Mouse (Mus musculus) ovary, postnatal 36 days (tissue): ENCODE measurements around the gene Rasgef1a.

Experiments used
- DNase-seq: peaks from one replicate; pipeline ENCODE4 v3.0.0; 2022; ENCODE audit warnings: low spot score, mixed read lengths

Gene Rasgef1a

DNA sequence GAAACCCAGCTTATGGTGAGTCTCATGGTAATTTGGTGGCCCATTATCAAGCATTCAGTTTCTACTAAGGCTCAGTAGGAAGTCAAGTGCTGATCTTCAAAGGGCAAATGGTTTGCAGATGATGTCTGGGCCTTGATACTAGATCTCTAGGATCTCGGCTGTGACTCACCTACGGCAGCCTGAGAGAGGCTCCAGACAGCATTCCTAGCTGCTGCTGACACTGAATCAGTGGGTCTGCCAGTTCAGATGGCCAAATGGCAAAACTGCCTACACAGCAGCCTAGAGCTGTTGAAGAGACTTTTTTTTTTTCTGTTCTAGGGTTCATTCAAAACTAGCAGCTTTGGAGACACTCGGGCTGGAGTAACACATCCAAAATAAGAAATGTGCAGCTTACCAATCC is 15.8 kb downstream of the Rasgef1a start:
- DNase-seq = no peak

DNA sequence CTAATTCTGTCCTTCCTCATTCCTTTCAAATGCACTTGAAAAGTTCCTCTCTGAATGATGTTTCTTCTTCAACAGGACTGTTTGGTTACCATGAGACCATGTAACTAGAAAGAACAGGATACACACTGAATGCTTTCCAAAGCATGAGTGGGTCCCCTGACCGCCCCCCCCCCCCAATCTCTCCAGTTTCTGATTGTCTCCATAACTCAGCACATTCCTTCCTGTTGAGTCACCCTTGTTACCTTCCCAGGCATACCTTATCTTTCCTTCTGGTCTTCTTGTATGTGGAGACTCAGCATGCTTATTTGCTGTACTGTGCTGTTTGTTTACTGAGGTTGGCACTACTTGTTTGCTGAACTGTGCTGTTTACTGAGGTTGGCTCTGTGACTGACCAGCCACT is 20.2 kb downstream of the Rasgef1a start:
- DNase-seq = no peak

DNA sequence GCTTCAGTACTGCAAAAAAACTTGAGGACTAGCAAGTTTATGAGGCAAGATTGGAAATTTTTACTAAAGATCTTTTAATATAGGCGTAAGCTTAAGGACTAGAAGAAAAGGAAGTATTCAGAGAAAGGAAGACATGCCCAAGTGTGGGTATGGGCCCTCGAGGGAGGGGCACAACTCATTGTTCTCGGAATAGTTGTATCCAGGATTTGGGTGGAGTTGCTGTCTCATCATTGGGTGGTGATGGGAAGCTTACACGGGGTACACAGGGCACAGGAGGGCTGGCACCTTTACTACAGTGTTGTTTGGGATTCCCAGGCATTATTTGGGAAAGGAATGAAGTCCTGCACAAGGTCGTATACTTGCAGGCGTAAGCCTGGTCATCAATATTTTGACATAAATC is 24.4 kb downstream of the Rasgef1a start:
- DNase-seq = no peak

DNA sequence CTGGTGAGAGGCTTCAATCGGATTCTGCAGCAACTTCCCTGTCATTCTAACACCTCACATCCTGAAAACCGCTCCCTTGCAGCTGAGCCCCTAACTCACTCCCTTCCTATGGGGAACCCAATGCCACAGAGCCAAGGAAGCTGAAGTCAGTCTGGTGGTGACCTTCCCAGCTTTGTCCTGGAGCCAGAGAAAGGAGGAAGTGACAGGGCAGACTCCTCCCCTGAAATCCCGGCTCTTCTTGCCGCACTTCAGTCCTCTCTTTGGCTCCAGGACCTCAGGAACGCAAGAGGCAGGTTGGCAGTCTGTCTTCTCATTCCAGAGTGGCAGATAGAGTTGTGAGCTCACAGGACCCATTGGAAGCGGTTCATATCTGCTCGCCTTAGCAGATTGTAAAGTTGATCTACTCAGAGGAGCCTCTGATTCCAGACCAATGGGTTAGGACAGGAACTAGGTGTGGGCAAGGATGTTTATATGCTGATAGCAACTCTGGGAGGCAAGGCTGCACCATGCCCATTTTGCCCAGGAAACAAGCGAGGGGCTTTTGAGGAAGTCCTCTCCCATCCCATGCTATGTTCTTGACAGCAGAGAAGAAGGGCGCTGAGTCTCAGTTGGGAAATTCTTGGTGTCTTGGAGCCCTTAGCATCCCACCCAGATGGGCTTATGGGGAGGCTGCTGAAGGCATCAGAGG is 25.0 kb downstream of the Rasgef1a start:
- no peak for DNase-seq

DNA sequence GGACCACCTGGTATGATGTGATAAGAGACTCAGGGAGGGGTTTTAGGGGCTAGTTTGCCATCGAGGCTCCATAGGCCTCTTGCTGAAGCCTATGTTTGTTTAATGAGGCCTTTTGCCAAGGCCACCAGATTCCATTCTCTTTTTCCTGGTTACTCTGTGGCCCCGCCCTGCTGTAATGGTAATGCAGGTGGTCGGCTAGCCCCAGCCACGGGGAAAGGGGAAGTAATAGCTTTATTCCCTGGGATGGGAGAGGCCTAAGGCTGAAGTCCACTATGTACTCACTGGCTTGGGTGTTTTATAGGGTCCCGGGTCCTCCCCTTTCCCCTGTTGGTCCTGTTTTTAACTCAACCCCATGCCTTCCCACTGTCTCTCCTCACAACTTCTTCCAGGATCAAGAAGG is 25.6 kb downstream of the Rasgef1a start:
- DNase-seq = no peak

DNA sequence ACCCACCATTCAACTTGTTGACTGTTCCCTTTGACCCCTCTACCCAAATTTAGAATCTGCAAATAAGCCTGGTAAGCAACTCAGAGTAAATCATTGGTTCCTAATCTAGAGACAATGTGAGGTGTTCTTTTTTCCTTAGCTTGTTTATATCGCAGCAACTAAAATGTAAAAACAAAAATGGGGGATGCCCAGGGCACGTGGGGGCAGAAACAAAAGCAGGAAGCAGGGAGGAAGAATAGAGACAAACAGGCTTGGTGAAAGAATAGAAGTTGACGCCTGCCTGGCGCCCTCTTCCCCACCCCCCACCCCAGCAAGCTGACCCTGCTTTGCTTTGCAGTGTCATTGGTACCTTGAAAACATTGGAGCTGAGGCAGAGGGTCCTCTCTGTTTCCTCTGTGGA is 33.9 kb downstream of the Rasgef1a start:
- DNase-seq = no peak

DNA sequence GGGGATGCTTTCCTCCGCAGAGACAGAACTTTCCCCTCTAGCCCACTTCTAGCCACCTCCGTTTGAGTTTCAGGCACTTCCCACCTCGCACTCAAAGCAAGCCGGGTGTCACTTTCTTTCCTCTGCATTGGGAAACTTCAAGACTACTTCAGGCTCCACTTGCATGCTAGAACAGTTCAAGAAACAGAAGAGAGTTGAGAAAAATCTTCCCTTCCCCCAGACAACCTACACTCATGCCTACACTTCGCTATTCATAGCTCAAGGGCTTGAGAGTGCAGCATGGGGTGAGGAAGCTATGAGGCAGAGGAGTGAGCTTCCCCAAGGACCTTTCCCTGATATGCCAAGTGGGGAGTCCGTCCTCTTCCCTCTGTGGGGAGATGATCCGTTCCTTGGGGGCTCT is 34.7 kb downstream of the Rasgef1a start:
- no peak for DNase-seq

DNA sequence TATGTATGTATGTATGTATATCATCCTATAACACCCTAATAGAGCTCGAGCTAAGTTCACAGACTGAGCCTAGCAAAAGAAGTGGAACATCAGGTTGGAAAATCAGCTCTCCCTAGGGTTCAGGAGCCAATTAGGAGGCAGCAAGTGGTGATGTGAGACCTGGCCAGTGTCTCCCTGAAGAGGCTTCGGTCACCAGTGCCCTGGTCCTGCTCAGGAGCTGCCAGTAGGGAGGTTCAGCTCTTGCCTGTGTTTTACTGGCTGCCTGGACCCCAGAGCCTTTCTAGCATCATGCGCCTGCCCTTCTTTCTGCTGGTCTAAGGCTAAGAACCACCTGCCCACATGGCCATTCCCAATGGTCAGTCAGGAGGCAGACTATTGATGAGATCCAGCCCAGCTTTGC is 35.3 kb downstream of the Rasgef1a start:
- DNase-seq = no peak

DNA sequence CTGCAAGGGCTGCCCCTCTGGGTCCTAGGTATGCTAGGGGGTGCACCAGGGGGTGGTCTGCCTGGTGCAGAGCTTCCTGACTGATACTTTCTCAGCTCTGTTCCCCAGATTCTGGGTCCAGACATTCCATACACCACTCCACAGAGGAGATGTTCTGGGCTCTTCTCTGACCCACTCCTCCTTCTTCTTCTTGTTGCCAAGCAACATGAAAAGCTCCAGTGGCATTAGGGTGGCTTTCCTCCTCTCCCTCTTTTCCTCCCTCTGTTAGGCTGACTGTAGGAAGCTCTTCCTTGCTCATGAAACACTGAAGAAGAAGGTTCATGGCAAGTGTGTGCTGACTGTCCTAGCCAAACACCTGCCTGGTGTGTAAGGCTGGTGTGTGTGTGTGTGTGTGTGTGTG is 35.7 kb downstream of the Rasgef1a start:
- DNase-seq = no peak

DNA sequence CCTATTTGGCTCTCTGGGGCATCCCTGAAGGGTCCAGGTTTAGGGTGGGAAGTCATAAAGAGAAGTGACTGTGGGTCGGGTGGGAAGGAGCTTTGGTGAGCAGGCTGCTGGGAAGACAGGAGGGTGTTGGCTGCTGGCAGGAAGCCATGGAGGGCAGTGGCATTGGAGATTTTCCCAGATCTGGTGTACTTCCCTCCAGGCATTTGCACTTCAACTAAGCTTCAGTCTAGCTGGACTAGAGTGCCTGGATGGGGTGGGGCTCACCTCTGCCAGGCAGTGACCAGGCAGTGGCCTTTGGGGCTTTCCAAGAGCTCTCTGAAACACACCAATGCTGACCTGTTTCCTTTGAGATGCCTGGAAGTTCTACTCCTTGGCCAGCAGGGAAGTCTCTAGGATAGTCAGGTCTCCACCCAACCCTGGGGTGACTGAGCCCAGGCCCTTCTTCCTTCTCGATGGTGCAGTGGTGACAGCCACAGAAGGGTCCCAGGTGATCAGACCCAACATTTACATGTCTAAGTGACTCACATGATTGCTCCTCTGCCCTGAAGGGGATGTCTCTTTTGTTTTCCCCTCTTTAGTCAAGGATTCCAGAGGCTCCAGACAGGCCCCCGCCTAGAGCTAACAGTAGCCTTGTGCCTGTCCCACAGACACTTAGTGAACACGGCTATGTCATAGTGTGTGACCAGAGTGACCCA is 36.7 kb downstream of the Rasgef1a start:
- DNase-seq = no peak

DNA sequence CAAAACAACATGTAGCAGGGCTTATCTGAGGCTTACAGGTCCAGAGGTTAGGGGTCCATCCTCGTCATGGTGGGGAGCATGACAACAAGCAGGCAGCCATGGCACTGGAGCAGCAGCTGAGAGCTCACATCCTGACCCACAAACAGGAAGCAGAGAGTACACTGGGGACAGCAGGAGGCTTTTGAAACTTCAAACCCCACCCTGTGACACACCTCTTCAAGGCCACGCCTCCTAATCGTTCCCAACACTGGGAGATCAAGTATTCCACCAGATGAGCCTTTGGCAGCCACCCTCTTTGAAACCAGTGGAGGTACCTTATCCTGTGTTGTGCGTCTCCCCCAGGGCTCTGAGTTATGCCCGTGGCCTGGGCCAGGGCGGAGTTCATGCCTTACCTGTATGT is 38.5 kb downstream of the Rasgef1a start:
- no peak for DNase-seq

DNA sequence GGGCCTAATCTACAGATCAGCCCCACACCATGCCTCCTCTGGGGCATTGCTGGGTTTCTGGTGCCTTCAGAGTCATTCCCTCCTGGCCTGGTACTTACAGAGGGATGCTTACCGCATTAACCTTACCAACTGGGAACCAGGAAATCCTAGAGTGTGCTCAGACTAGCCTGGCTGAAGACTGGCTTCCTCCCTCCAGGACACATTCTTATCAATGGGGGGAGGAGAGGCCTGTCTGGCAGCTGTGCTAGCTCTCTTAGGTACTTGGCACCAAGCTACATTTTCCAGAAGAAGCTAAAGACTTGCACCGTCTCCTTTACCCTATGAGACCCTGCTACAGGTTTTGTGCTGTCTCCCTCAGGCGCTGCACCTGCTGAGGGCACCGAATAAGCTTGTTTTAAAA is 40.2 kb downstream of the Rasgef1a start:
- DNase-seq = no peak

DNA sequence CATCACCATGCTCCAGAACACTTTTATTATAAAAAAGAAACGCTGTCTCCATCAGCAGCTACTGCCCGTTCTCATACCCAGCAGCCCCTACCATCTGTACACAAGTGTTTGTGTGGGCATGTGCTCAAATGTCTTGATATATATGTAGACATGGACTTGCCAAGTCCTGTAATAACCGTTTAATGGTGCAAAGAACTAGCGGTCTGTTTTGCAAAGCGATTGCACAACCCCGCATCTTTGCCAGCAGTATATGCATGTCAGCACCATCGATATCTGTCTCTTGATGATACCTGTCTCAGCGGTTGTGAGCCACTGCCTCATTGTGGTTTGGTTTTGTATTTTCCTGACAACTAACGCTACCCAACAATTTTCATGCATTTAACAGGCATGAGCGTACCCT is 44.0 kb downstream of the Rasgef1a start:
- DNase-seq = no peak

DNA sequence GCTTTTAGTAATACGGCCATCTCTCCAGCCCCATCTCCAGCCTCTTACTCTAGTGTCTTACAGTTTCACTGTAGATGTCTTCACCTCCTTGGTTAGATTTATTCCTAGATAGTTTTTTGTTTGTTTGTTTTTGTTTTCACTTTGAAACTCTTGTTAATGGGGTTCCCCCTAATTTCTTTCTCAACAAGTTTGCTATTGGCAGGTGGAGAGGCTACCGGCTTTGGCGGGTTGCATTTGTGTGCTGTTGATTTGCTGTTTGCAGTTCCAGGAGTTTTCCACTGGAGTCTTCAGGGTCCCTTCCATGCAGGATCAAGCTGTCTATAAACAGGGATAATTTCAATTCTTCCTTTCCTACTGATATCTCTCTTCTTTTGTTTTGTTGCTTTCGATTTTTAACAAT is 50.0 kb downstream of the Rasgef1a start:
- no peak for DNase-seq

DNA sequence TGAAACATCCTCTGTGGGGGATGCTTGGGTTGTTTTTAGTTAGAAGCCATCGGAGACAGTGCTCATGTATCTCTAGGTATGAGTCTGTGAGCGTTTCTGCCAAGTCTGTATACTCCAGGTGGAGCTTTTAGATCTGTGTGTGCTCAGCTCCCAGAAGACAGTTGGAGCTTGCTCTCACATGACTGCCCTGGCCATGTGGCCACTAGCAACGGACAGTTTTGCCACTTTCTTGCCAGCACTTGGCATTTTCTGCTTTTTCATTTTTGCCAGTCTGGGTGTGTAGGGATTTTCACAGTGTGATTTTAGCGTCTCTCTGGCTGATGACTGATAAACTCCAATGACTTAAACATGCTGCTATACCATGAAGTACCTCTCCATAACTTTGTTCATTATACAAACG is 52.0 kb downstream of the Rasgef1a start:
- no peak for DNase-seq

DNA sequence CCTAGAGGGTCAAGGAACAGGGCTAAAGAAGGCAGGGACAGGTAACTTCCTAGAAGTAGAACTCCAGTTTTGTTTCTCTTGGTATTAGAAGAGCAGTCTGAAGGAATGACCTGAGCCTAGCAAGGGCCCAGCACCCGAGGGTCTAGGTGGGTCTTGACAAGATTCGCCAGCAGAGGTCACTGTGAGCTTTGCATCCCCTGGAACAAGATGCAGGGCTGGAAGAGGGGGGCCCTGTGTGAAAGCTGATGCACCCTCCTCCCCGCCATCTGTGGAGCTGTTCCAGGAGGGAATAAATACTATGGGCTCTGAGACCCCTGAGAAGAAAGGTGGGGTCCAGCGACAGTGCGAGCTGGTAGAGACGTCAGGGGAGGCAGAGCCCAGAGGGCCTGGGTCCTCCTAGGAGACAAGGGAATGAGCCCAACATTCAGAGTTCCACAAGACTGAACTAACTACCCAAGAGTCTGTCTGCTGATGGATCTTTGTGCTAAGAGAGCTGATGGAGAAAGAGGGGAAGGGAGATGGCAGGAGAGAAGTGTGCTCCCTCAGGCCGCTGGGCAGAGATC is 53.8 kb downstream of the Rasgef1a start:
- peak; percentile 28 for DNase-seq

DNA sequence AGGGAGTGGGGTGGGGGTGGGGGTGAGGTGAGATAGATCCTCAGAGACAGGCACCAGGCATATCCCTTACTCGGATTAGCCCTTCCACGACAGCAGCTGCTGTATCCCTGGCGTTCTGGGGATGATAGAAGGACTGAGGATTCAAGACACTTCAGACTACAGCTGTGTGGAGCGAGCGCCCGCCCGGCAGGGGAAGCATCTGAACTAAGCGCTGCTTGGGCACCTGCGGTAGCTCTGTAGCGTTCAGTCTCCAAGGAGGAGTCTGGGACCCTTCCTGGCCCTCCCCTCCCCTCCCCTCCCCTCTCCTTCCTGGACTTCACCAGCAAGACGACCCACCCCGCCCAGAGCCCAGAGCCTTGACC is 54.6 kb downstream of the Rasgef1a start:
- DNase-seq = no peak

DNA sequence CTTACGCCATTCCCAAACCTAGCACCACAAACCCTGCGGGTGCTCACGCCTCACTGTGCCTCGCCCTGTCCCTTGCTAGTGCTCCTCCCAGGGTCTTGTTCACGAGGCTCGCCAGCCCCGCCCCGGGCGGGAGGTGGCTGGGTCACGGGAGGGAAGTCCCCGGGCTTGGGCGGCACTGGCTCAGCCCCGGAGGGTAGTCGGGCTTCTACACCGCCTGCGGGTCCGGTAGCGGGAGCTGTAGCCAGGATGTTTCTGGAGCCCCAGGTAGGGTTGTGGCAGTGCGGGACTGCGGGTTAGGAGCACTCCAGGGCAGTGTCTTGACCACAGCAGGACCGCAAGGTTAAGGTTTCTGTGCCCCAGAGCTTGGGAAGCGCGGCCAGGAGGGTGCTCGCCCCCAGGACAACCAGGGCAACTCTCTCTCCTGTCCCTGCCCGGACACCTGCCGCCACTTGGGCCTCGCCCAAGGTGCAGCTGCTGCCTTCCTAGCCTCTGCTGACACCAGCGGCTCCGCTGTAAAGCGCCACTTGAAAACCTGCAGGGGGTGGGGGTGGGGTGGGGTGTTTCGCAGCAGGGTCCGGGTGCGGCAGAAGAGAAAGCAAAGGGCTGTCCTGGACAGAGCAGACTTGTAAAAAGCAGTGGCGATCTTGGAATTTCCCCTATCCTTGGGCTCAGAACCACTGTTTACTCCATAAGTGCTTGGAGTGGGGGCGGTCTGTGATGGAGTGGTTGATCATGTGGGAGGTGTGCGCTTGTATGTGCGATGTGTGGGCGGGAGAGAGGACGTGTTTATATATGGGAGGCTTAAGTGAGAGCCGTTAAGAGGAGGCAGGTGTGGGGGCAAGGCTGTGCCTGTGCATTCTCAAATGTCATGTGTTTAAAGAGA is 55.2 kb downstream of the Rasgef1a start:
- DNase-seq = peak; percentile 48

DNA sequence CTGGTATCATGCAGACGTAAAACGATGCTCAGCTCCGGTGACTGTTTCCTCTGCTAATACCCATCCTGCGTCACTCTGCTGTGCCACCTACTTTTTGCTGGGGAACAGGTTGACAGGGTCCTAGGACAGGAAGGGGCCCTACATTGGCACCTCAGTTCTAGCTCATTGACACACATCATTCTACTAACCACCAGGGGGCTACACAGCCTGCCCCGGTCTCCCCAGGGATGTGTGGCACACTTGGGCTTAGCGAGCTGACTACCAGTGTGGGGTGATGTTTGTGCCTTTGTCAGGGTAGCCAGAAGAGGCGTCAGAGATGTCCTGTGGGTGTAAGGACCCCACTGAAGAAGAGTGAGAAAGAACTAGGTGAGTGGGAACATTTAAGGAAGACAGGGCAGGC is 56.5 kb downstream of the Rasgef1a start:
- no peak for DNase-seq

DNA sequence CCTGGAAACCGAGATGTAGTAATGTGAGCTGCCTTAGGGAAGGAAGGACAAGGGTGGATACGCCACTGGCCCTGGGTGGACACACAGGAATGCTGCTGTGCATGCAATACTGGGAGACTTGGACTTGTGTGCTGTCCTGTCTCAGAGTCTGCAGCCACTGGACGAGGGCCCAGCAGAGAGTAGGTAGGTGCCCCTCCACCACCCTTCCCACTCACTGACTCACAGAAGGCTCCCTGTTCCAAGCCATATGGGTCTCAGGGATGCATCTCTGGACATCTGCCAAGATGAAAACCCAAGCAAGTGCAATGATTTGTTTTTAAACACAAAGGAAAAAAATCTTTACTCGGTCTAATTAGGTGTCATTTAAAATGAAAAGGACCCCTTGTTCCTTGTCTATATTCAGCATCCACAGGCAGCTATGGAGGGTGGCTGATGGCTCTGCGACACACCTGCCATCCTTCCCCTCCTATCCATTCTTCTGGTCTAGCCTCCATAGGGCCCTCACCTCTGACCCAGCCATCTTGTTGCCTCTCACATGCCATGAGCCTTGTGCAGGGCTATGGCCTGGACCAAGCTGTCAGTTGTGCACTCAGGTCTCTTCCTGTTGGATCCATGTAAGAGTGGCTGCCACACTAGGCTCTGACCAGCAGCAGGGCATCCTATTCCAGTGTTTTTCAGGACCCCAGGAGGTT is 59.2 kb downstream of the Rasgef1a start:
- no peak for DNase-seq

DNA sequence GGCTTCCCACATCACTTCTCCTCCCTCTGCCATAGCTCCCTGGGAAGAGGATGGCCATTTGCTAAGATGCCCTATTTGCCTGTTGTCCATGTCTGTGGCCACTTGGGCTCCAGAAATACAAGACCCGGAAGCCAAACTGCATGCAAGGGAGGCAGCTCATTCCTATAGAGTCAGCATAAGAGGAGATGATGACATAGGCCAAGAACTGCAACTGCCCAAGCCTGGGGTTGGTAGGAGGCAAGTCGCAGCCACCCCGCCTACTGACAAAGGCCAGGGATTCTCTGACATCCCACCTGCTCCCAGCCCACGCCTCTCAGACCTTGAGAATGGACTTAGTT is 59.7 kb downstream of the Rasgef1a start:
- no peak for DNase-seq

DNA sequence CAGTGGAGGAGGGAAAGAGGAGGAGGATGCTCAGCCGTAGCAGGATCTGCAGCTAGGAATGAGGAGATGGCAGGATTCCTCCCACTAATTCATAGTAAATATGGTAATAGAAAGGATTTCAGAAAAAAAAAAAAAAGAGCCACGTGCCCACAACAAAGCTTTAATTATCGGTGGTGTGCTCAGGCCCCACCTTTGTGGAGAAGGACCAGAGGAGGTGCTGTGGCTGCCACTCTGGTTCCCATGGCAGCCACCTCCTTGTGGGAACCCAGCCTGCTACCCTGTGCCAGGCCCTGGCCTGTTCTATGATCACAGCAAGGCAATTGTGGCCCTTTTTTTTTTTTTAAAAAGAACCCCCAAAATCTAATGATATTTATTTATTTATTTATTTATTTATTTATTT is 60.2 kb downstream of the Rasgef1a start:
- DNase-seq = no peak
